Mouse (Mus musculus) regulatory T cell (primary cell): ENCODE results near the gene Agpat4.

Experiments used
- in situ Hi-C: fragments of 300-600 bp; cut with MboI, MseI; formaldehyde crosslinking; loops from one replicate; pipeline ENCODE4 v1.15.1; 2025; ENCODE audit warnings: high pct_unique_total_duplicates

Gene Agpat4

DNA sequence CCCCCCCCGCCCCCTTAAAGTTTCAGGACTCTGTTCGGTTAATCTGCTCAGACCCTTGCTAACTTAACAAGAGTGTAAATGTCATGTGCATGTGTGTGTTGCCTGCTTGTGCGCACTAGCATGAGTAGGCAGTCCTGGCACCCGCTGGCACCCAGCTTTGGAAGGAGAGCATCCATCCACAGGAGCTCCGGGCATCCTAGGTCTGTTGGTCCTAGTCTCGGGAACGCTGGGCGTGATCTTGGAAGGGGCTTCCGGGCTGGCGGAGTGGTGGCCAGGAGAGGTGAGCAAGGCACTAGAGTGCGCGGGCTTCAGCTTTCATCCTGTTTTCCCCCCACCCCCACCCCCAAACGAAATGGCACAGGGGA is at the start of gene Agpat4:
Agpat4 (plus strand) TSS at position 144 of the 365 bp plus-strand sequence.
- in situ Hi-C loops: no loop called here

DNA sequence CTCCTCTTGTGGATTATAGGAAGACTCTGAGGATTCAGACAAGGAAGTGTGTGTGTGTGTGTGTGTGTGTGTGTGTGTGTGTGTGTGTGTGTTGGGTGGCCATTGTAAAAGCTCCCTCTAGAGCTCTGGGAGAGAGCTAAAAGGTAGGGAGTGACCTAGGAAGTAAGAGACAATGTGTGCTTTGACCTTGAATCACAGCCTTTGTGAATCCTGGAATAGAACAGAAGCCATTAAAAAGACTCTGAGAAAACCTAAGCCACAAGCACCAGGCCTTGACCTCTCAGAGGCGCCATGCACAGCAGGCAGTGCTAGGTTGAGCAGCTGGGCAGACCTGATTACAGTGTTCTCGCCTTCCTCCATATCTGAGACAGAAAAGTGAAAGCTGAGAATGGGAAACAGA is 41.7 kb upstream of the Agpat4 start:
- in situ Hi-C loops: no loop called here

DNA sequence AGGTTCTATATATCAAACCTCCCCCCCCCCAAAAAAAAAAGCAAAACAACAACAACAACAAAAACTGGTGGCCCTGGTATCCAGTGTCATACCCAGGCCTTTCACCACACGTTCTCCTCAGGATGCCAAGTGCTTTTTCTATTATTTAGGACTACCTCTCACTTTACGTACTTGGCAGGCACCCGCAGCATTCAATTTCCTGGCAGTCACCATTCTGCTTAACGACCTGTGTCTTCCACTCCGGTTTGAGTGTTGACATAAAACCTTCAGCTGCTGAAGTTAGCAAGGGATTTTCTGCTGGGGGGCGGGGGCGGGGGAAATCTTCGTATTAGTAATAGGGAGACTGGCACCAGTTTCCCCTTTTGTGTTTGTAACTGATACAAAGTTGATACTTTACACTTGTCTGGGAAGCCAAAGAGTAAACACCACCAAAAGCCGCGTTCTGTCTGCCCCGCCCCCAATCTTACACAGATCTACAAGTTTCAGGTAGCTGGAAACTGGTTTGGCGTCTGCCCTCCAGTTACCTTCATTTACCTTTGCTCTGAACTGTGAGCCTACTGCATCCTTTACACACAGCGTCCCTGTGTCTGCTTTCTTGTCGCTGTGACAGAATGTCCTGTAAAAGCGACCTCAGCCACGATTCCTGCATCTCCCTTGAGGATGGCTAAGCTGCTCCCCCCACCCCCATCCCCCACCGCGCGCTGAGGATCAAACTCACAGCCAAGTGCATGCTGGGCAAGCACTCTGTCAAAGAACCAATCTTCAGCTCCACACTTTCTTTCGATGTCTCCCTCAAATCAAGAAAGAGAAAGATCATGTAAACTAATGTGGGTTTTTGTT is 37.6 kb upstream of the Agpat4 start:
- in situ Hi-C loops: no loop called here

DNA sequence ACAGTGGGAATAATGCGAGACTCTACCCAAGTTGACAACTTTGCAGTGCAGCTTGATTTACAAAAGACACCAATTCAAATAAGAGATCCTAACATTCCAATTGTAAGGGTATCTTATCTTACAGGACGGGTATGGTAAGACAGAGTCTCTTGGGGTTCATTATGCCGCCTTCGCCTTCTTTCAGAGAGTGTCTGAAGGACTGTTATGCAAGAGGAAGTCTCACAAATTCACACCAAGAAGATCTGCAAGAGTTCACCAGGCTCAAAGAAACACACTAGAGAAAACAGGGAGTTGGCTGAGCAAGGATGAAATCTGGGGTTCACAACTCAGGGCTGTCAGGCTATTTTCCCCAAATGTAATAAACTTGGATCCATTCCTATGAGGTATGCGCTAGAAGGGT is 36.3 kb upstream of the Agpat4 start:
- in situ Hi-C loops: no loop called here

DNA sequence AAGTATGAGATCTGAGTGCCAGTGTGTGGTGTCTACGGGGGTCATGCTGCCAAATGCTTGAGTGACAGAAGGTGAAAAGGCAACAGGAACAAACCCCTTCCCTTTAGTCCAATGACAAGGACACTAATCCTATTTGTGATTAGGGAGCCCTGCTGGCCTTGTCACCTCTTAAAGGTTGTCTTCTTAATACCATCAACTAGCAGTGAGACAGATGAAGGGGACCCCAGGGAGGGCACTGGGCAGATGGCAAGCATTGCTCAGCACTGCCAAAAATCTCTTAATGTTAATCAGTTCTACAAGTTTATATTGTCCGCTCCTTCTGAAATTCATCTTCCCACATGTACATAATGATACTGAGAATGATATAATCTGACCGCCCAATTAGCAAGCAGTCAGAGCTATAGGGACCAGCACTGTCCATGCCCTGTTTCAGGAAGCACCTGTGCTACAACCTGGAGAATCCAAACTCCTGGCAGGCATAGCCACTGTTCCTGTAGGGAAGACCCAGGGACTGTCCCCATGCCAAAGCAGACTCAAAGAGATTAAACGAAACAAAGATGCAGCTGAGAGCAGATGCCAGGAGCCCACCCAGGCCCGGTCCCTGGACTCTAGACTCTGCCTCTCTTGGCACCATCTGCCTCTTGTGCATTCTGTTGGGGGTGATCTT is 28.1 kb upstream of the Agpat4 start:
- in situ Hi-C loops: no loop called here

DNA sequence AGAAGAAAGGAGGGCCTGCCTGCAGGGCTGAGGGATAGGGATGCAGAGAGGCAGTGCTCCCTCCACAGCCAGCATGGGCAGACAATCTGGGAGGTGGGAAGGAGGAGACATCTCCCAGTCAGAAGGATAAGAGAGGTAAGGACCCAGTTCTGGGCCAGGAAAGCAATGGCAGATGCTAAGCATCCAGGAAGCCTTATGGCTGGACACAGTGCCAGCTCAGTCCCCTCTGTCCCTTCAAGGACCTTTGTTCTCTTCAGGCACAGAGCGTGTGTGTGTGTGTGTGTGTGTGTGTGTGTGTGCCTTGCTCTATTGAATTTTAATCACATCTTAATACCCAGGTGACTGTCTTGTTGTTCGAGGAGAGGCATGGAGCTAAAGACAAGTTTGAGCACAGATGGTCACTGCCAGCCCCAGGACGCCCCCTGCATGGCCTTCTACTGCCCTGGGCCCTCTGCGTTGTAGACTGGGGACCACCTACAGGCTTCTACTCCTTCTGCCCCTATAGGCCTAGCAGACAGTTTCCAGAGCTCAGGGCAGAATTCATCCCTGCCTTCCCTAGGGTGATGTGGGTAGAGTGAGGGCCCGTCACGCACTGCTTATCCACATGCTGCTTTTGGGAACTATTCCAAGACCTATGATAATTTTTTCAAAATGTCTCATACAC is 25.5 kb upstream of the Agpat4 start:
- in situ Hi-C loops: no loop called here

DNA sequence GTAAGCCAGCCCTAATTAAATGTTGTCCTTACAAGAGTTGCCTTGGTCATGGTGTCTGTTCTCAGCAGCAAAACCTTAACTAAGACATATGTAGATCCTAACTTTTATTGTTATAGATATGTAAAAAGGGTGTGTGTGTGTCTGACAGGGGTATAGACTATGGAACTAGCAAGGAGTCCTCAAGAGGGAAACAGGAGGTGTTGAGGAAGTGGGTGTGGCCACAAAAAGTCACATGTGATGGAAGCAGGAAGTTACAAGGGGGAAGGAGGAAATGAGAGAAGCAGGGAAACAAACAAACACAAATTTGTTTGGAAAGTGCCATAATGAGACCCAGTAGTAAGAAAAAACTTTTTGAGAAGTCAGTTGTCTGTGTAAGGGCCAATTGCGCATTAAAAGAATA is 24.5 kb upstream of the Agpat4 start:
- in situ Hi-C loops: no loop called here

DNA sequence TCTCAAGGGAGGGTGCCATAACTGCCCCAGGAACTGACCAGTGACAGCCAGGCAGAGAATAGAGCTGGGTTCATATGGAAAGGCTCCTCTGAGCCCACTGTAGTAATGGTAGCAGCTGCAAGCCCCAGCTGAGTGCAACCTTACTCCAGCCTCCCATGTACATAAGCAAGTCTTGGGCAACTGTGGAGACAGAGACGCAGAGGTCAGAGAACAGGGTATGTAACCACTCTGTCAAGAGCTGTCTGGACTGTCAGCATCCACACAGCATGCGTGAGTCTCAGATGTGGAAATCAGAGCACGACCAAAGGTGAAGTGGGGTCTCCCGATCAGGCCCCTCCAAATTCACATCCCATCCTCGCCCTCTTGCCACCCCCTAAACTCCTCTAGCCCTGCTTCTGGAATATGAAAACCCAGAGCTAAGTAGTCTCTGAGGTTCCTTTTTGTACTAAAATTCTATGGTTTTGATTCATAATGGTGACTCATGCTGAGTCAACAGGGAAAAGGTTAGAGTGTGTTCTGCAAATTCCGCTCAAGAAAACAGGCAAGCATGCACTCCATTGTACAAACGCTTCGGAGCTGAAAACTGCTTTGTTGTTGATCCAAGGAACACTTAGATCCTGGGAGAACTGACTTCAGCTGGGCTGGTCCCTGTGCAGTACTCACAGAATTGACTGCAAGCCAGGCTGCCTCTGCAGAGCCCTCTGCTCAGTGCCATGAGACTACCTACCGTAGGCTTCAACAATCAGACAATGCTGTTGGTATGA is 23.5 kb upstream of the Agpat4 start:
- in situ Hi-C loops: no loop called here

DNA sequence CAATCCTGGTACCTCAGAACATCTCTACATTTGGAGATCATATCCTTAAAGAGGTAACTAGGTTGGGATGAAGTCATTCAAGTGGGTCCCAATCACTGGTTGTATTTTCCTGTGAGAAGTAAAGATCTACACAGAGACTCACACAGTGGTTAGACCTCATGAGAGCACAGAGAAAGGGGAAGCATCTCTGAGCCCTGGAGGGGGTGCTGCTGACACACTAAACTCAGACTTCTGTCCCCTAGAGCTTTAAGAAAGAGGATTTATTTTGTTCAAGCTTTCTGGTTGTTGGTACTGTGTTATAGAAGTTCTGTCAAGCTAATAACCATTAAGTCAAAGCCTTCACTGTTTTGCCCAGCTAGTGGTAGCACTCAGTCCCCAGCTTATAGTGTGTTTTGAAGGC is 19.1 kb upstream of the Agpat4 start:
- in situ Hi-C loops: no loop called here

DNA sequence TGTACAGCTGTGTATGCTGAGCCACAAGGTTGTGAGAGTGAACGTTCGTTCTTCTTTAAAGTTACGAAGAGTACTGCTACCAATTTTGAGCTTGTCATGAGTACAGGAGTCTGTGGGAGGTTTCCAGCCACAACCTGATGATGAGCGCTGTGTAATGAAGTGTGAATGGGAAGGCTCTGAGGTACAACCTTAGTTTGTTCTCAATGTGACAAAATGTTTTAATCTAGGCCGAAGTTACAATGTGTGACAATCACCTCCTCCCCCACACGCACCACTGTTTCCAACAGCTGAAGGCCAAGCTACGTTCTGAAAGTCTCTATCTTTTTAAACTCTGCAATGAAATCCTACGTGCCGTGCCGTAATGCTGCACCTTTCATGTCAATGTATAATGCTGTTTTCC is 16.2 kb upstream of the Agpat4 start:
- in situ Hi-C loops: no loop called here

DNA sequence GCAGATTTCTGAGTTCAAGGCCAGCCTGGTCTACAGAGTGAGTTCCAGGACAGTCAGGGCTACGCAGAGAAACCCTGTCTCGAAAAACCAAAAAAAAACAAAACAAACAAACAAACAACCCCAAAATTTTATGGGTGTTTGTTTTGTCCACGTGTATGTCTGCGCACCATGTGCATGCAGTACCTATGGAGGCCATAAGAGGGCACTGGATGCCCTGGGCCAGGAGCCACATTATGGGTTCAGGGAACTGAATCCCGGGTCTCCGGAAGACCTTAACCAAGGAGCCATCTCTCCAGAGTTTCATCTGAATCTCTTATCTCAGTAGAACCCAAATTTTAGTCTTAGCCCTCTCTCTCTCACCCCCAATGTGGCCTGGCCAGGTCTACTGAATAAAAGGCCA is 14.7 kb upstream of the Agpat4 start:
- in situ Hi-C loops: no loop called here

DNA sequence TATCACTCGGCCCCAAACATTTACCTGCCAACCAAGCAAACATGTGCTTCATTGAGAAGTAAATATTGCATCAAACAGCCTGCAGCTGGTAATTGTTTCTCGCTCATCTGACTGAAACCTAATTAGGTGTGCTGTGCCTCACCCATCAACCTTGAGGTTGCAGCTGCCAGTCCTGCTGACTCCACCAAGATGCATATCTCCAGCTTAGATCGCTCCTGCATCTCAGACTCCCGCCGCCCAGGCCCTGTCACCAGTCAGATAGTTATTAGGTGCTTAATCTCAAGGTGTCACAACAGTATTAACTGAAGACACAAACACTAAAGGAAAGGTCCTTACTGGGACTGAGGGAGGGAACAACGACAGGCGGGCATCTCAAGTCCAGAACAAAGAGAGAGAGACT is 14.3 kb upstream of the Agpat4 start:
- in situ Hi-C loops: no loop called here

DNA sequence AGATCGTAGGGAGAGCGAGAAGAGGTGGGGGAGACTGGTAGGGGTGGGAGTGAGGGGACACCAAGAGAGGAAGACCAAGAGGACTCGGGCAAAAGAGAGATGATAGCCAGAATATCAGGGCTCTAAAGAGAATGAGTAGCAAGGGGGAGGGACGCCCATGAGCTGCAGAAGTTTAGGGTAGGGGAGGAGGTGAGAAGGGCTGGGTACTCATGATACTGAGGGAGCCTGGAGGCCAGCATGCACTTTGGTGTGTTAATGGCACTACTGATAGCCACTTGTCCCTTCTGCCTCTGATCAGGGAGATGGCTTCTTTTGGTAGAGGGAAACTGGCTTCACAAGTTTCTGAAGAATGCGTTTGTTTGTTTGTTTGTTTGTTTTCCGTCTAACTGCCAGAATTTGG is 13.8 kb upstream of the Agpat4 start:
- in situ Hi-C loops: no loop called here

DNA sequence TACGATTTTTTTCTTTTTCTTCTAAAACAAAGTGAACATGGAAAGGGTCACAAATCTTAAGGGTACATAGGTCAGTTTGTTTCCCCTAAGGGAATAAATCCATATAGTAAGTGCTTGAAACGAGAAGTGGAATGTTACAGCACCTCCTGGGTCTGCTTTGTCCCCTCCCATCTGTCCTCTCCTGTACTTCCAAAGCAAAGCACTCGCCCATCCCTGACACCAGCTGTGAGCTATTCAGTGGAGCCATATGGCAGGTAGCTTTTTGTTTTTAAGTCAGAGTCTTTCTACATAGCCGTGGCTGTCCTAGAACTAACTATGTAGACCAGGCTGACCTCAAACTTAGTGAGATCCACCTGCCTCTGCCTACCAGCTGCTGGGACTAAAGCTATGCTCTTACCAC is 12.2 kb upstream of the Agpat4 start:
- in situ Hi-C loops: no loop called here

DNA sequence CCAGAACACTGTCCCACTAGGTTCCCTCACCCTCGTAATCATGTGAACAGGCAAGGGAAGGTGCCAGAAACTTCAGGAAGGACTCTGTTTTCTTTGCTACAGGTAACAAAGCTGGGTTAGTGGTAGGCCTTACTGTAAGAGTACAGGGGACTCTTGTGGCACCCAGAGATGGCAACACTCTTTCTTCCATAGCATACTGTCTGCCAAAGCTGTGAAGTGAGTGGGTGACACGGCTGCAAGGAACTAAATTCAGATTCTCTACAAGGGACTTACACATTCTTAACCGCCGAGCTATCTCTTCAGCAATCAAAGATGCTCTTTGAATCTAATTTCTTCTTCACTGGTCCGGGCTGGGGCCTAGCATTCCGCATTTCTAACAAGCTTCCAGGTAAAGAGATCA is 4.9 kb upstream of the Agpat4 start:
- in situ Hi-C loops: loop anchor here (5.0 kb wide), 1 partner anchor 99 kb away; no protein-coding TSS in a partner anchor

DNA sequence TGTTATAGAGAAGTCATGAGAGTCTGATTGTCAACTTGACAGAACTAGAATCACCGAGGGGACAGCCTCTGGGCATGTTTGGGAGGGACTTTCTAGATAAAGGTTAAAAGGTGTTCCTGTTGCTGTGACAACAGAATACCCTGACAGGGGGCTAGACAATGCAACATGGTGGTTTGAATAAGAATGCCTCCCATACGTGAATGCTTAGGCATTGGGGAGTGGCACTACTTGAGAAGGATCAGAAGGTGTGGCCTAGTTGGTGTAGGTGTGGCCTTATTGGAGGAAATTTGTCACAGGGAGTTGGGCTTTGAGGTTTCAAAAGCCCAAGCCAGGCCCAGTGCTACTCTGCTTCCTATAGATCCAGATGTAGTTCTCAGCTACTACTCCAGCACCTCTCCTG is 3.4 kb upstream of the Agpat4 start:
- in situ Hi-C loops: no loop called here

DNA sequence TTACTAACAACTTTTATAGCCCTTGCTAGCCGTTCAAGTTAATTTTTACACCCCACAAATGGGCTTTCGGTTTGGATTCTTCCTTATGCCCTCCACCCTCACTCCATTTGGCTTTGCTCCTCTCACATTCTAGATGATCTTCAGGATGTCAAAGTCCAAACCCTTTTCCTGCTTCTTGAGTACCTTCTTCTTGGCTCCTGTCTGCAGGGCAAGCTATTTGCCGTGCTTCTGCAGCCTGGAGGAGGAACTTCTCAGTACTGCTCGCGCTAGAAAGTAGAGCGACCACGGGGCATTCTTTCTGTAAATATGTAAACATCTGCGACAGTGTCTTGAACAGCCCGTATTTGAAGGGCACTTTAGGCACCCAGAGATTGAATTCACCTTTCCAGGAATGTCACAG is 373 bp upstream of the Agpat4 start:
- in situ Hi-C loops: no loop called here

DNA sequence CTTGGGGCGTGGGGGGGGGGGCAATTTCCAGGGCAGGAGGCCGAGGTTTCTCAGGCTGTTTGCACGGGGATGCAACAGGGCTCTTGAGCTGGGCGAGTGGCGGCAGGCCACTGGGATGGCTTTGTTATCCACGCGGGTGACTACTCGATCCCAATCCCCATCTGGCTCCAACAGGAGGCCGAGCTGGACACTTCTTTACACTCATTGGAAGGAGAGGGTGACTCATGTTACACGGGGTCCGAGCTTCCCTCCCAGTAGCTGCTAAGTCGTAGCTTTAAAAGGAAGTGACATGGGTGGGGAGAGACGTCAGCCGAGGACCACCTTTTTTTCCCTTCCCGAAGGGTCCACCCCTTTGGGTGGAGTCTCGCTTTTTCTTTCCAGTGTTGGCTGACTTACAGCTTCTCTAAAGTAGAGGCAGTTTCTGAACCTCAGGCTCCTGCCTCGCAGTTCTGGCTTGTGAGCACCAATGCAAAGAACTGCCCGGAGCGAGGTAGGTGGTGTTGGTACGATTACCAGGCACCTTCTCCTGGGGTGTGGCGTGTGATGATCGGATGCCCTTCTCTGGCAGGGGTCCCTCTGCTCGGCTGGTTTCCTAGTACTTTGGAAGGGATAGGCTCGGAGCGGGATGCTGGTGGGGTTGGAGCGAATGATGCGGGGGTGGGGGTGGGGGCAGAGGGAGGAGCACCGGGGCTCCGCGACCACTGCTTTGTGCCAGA is 580 bp downstream of the Agpat4 start:
- in situ Hi-C loops: no loop called here

DNA sequence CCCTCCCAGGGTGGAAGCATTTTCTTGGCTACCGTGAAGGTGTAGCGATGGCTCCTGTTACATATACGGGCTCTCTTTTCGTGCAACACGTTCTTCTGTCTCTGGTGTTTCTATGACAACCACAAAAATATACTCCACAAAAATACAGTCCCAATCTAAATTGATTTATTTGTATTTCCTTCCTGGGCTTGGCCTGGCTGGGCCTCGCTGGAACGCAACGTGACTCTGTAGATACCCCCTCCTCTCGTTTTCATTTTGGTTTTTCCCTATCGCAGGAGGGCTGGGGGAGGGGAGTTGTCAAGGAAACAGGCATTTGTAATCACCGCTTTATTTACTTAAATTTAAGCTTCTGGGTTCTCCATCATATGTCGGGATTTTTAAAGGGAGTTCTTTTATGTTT is 1.2 kb downstream of the Agpat4 start:
- in situ Hi-C loops: loop anchor here (5.0 kb wide), 1 partner anchor 43 kb away; no protein-coding TSS in a partner anchor

DNA sequence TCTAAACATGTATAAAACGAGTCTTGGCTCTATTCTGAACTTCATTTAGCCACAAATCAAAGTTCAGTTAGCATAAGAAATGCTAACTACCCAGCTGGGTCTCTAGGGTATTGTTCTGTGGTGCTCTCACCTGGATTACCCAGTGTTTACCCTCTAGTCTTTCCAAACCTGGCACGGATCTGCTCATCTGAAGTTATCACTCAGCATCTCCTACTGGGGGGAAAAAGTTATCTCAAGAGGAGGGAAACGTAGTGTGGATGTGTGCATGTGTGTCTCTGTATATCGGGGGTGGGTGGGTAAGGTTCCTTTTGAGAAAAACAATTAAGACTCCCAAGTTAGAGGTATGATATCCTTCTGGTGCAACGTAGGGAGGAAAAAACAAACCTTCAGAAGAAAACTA is 1.8 kb downstream of the Agpat4 start:
- in situ Hi-C loops: loop anchor here (5.0 kb wide), 1 partner anchor 42 kb away; no protein-coding TSS in a partner anchor

DNA sequence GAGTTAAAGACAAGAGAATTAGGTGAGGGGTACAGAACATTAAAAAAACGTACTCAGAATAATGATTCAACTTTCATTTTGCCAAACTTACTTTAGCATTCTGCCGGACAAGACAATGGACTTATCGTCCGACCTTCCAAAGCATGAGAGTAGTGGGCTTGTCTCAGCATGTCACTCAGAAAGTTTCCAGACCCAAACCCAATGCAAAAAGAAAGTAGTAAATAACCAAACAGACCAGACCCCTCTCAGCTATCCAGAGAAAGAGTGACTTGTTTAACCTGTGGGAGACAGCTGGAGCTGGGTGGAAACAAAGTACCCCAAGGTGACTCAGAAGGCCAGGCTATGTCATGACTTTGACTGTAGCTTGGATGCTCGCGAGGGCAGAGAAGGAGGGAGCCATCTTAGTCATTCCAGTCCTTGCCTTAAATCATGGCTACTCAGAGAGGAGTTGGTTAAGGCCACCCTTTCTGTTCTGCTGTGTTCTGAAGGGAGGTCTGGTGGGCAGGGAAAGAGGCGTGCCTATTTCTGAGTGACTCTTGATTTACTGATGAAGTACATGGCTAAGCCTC is 2.8 kb downstream of the Agpat4 start:
- in situ Hi-C loops: loop anchor here (5.0 kb wide), 1 partner anchor 41 kb away; no protein-coding TSS in a partner anchor
